Mouse (Mus musculus): ENCODE measurements around the gene Frmd8.

- TF ChIP-seq POLR2A (IDR thresholded peaks at IDR 0.05; ENCODE audit: low read depth, low read length) (no peak), CTCF (conservative IDR thresholded peaks at IDR 0.05; ENCODE audit: insufficient read depth, insufficient read length, low read depth, low read length) (no peak)
These were observed 50.1 kb downstream of the Frmd8 start for GRCm38 (mm10) chr19:5824826-5825617.

All from kidney, adult 2 months (tissue).